Mouse (Mus musculus) cerebellum, adult 9-11 months (tissue): ENCODE results near the gene 5730522E02Rik.
"Not testable (repeated sequence)": the region's sequence is repeated elsewhere in the genome, so short reads cannot be mapped to it uniquely, and the experiment has no call there.

ENCODE experiments used
- DNase-seq: peaks from one replicate; pipeline ENCODE4 v3.0.0; 2022

The 5730522E02Rik gene

GRCm38 (mm10) chr11:26210582-26211180, at the start of gene 5730522E02Rik:
5730522E02Rik (minus strand) TSS chr11:26210763.
- no peak for DNase-seq

- no peak for DNase-seq
These were observed 26.0 kb upstream of the 5730522E02Rik start for GRCm38 (mm10) chr11:26236540-26236939.

GRCm38 (mm10) chr11:26229895-26230294, 19.3 kb upstream of the 5730522E02Rik start:
- DNase-seq, result no peak

- not testable (repeated sequence) for DNase-seq
These were observed 3.1 kb upstream of the 5730522E02Rik start for GRCm38 (mm10) chr11:26213643-26214042.

- DNase-seq, result peak; percentile 32
These were observed 567 bp downstream of the 5730522E02Rik start for GRCm38 (mm10) chr11:26209811-26210581.

GRCm38 (mm10) chr11:26203466-26203865, 7.1 kb downstream of the 5730522E02Rik start:
- DNase-seq, result no peak

GRCm38 (mm10) chr11:26202842-26203241, 7.7 kb downstream of the 5730522E02Rik start:
- no peak for DNase-seq

- no peak for DNase-seq
These were observed 8.8 kb downstream of the 5730522E02Rik start for GRCm38 (mm10) chr11:26201778-26202097.

- peak; percentile 22 for DNase-seq
These were observed 9.4 kb downstream of the 5730522E02Rik start for GRCm38 (mm10) chr11:26200970-26201777.

GRCm38 (mm10) chr11:26195468-26195867, 15.1 kb downstream of the 5730522E02Rik start:
- no peak for DNase-seq

- no peak for DNase-seq
These were observed 23.2 kb downstream of the 5730522E02Rik start for GRCm38 (mm10) chr11:26187231-26187967.

GRCm38 (mm10) chr11:26170572-26170971, 40.0 kb downstream of the 5730522E02Rik start:
- DNase-seq, result no peak

GRCm38 (mm10) chr11:26167609-26167971, 43.0 kb downstream of the 5730522E02Rik start:
- DNase-seq, result no peak

- no peak for DNase-seq
These were observed 43.5 kb downstream of the 5730522E02Rik start for GRCm38 (mm10) chr11:26166966-26167608.

- DNase-seq, result no peak
These were observed 45.8 kb downstream of the 5730522E02Rik start for GRCm38 (mm10) chr11:26164651-26165259.

- no peak for DNase-seq
These were observed 49.2 kb downstream of the 5730522E02Rik start for GRCm38 (mm10) chr11:26161354-26161753.

- no peak for DNase-seq
These were observed 51.5 kb downstream of the 5730522E02Rik start for GRCm38 (mm10) chr11:26159033-26159432.

- no peak for DNase-seq
These were observed 70.5 kb downstream of the 5730522E02Rik start for GRCm38 (mm10) chr11:26140024-26140423.

GRCm38 (mm10) chr11:26138013-26138412, 72.5 kb downstream of the 5730522E02Rik start:
- DNase-seq, result no peak

GRCm38 (mm10) chr11:26130911-26131310, 79.7 kb downstream of the 5730522E02Rik start:
- no peak for DNase-seq

GRCm38 (mm10) chr11:26129054-26129453, 81.5 kb downstream of the 5730522E02Rik start:
- DNase-seq, result no peak

- no peak for DNase-seq
These were observed 82.2 kb downstream of the 5730522E02Rik start for GRCm38 (mm10) chr11:26128385-26128784.
